Mouse (Mus musculus): ENCODE data around the gene Klk7. TPM values are rescaled to one million over a fixed set of nuclear protein-coding genes. Genes with fewer than 3 reads are reported as not detected.

Klk7 gene
- polyA plus RNA-seq, 1 experiment, result 0.08 TPM

GRCm38 (mm10) chr7:43854642-43855380 lies 43.7 kb downstream of the Klk7 start:
- no peak for DNase-seq (ENCODE audit: low read depth)
- TF ChIP-seq CTCF (IDR thresholded peaks at IDR 0.05; ENCODE audit: borderline replicate concordance, extremely low read depth, insufficient read depth, insufficient read length) (no peak), POLR2A (IDR thresholded peaks at IDR 0.05; ENCODE audit: borderline replicate concordance, extremely low read depth, insufficient read depth, insufficient read length, poor library complexity, severe bottlenecking) (no peak)

GRCm38 (mm10) chr7:43855709-43856108 lies 44.6 kb downstream of the Klk7 start:
- DNase-seq (ENCODE audit: low read depth), result no peak
- TF ChIP-seq POLR2A (IDR thresholded peaks at IDR 0.05; ENCODE audit: borderline replicate concordance, extremely low read depth, insufficient read depth, insufficient read length, poor library complexity, severe bottlenecking), result no peak
- TF ChIP-seq CTCF (IDR thresholded peaks at IDR 0.05; ENCODE audit: borderline replicate concordance, extremely low read depth, insufficient read depth, insufficient read length), result no peak

- TF ChIP-seq CTCF (IDR thresholded peaks at IDR 0.05; ENCODE audit: borderline replicate concordance, extremely low read depth, insufficient read depth, insufficient read length) (no peak), POLR2A (IDR thresholded peaks at IDR 0.05; ENCODE audit: borderline replicate concordance, extremely low read depth, insufficient read depth, insufficient read length, poor library complexity, severe bottlenecking) (no peak)
- no peak for DNase-seq (ENCODE audit: low read depth)
Measured at GRCm38 (mm10) chr7:43856307-43856706, 45.2 kb downstream of the Klk7 start.

- no peak for TF ChIP-seq POLR2A (IDR thresholded peaks at IDR 0.05; ENCODE audit: borderline replicate concordance, extremely low read depth, insufficient read depth, insufficient read length, poor library complexity, severe bottlenecking)
- TF ChIP-seq CTCF (IDR thresholded peaks at IDR 0.05; ENCODE audit: borderline replicate concordance, extremely low read depth, insufficient read depth, insufficient read length), result no peak
- DNase-seq (ENCODE audit: low read depth), result no peak
Measured at GRCm38 (mm10) chr7:43857501-43857900, 46.4 kb downstream of the Klk7 start.

- no peak for TF ChIP-seq POLR2A (IDR thresholded peaks at IDR 0.05; ENCODE audit: borderline replicate concordance, extremely low read depth, insufficient read depth, insufficient read length, poor library complexity, severe bottlenecking)
- TF ChIP-seq CTCF (IDR thresholded peaks at IDR 0.05; ENCODE audit: borderline replicate concordance, extremely low read depth, insufficient read depth, insufficient read length), result no peak
- peak; percentile 11 for DNase-seq (ENCODE audit: low read depth)
Measured at GRCm38 (mm10) chr7:43860411-43860810, 49.3 kb downstream of the Klk7 start.

Other genes with a start within 250 kb of the Klk7 start
- gene Zfp658, start 249.0 kb upstream of the Klk7 start, polyA plus RNA-seq (2012; rRNA removed), result 10.8 and 11.8 TPM in 2 replicates
- 7.6 and 9.2 TPM in 2 replicates for gene Zfp719, start 231.7 kb upstream of the Klk7 start, polyA plus RNA-seq (2012; rRNA removed)
- gene Zfp819, start 204.1 kb upstream of the Klk7 start, polyA plus RNA-seq (2012; rRNA removed), result 0.47 and 0.57 TPM in 2 replicates
- 0.05 TPM in 1 of 2 replicates, not detected in the other for gene Ceacam18, start 176.6 kb upstream of the Klk7 start, polyA plus RNA-seq (2012; rRNA removed)
- 0.19 and 0.27 TPM in 2 replicates for gene Siglece, start 151.1 kb upstream of the Klk7 start, polyA plus RNA-seq (2012; rRNA removed)
- gene Ctu1, start 139.3 kb upstream of the Klk7 start, polyA plus RNA-seq (2012; rRNA removed), result 25.4 and 27.8 TPM in 2 replicates
- 0.11 and 0.16 TPM in 2 replicates for gene Klk14, start 120.9 kb upstream of the Klk7 start, polyA plus RNA-seq (2012; rRNA removed)
- gene Klk13, start 98.7 kb upstream of the Klk7 start, polyA plus RNA-seq (2012; rRNA removed), result 0.04 and 0.14 TPM in 2 replicates
- not detected in 2 replicates for gene Klk12, start 42.4 kb upstream of the Klk7 start, polyA plus RNA-seq (2012; rRNA removed)
- gene Klk11, start 36.7 kb upstream of the Klk7 start, polyA plus RNA-seq (2012; rRNA removed), result 0.35 TPM in 1 of 2 replicates, not detected in the other
- 0.21 and 0.49 TPM in 2 replicates for gene Klk10, start 30.3 kb upstream of the Klk7 start, polyA plus RNA-seq (2012; rRNA removed)
- gene Klk9, start 19.4 kb upstream of the Klk7 start, polyA plus RNA-seq (2012; rRNA removed), result not detected in 2 replicates
- gene Klk8, start 13.7 kb upstream of the Klk7 start, polyA plus RNA-seq (2012; rRNA removed), result 3.2 and 4.8 TPM in 2 replicates
- not detected in 2 replicates for gene Klk6, start 13.2 kb downstream of the Klk7 start, polyA plus RNA-seq (2012; rRNA removed)
- gene Klk5, start 30.7 kb downstream of the Klk7 start, polyA plus RNA-seq (2012; rRNA removed), result not detected in 2 replicates
- gene Klk4, start 69.9 kb downstream of the Klk7 start, polyA plus RNA-seq (2012; rRNA removed), result 0.39 and 0.93 TPM in 2 replicates
- not detected in 2 replicates for gene Klk15, start 122.4 kb downstream of the Klk7 start, polyA plus RNA-seq (2012; rRNA removed)
- gene Klk1b8, start 139.4 kb downstream of the Klk7 start, polyA plus RNA-seq (2012; rRNA removed), result not detected in 2 replicates
- gene Klk1b1, start 155.5 kb downstream of the Klk7 start, polyA plus RNA-seq (2012; rRNA removed), result not detected in 2 replicates
- gene Klk1b9, start 164.8 kb downstream of the Klk7 start, polyA plus RNA-seq (2012; rRNA removed), result not detected in 2 replicates
- not detected in 2 replicates for gene Klk1b11, start 184.6 kb downstream of the Klk7 start, polyA plus RNA-seq (2012; rRNA removed)
- not detected in 2 replicates for gene Klk1b26, start 200.9 kb downstream of the Klk7 start, polyA plus RNA-seq (2012; rRNA removed)
- 0.10 TPM in 2 replicates for gene Klk1b27, start 241.0 kb downstream of the Klk7 start, polyA plus RNA-seq (2012; rRNA removed)